Mouse (Mus musculus) heart, embryonic 15.5 days (tissue): ENCODE measurements around the gene Samd13. TPM values are rescaled to one million over a fixed set of nuclear protein-coding genes. Genes with fewer than 3 reads are reported as not detected.

Experiments used
- ATAC-seq: fragments of 200-750 bp; cut with Nextera tagmentation; replicated peaks from 2 replicates; pipeline ENCODE4 v1.8.0; 2017; ENCODE audit warnings: low read depth, moderate TSS enrichment; ENCODE audit not compliant: insufficient number of reproducible peaks, insufficient read depth, low FRiP score
- H3K27ac ChIP-seq: fragments of 300-500 bp; sonication (generic); 2 replicates; pipeline ENCODE4 v1.5.1; 2015; ENCODE audit warnings: mild to moderate bottlenecking, inconsistent platforms
- H3K27me3 ChIP-seq: fragments of 300-500 bp; sonication (generic); 2 replicates; pipeline ENCODE4 v1.6.1; 2015; ENCODE audit warnings: inconsistent platforms
- H3K36me3 ChIP-seq: fragments of 300-500 bp; sonication (generic); 2 replicates; pipeline ENCODE4 v1.6.1; 2015; ENCODE audit warnings: mild to moderate bottlenecking, inconsistent platforms
- H3K4me1 ChIP-seq: fragments of 300-500 bp; sonication (generic); replicated peaks from 2 replicates; pipeline ENCODE4 v1.6.1; 2015; ENCODE audit warnings: inconsistent platforms
- H3K4me2 ChIP-seq: fragments of 300-500 bp; sonication (generic); 2 replicates; pipeline ENCODE4 v1.6.1; 2015; ENCODE audit warnings: inconsistent platforms, mild to moderate bottlenecking, moderate library complexity
- H3K4me3 ChIP-seq: fragments of 300-500 bp; sonication (generic); 2 replicates; pipeline ENCODE4 v1.5.1; 2015; ENCODE audit warnings: mild to moderate bottlenecking, inconsistent platforms
- H3K9ac ChIP-seq: fragments of 300-500 bp; sonication (generic); 2 replicates; pipeline ENCODE4 v1.6.1; 2015; ENCODE audit warnings: mild to moderate bottlenecking, inconsistent platforms
- H3K9me3 ChIP-seq: fragments of 300-500 bp; sonication (generic); replicated peaks from 2 replicates; pipeline ENCODE4 v1.6.1; 2016; ENCODE audit warnings: inconsistent platforms
- WGBS: fragments of 180-500 bp; shearing (Covaris S2); methylation state at CpG from one replicate; pipeline ENCODE4 v1.1.7; 2015; ENCODE audit warnings: mixed read lengths; 5-methylcytosine and 5-hydroxymethylcytosine counted together
- polyA plus RNA-seq: library from polyadenylated mRNA; unstranded; fragments of >200 nt; fragmentation: Nextera tagmentation; extraction: Ambion mirVana; gene quantifications from 2 replicates; pipeline ENCODE4 v1.2.1, GENCODE M21; 2015

Gene Samd13
- polyA plus RNA-seq, 1 experiment from 2014 or later: 3.1 TPM

DNA sequence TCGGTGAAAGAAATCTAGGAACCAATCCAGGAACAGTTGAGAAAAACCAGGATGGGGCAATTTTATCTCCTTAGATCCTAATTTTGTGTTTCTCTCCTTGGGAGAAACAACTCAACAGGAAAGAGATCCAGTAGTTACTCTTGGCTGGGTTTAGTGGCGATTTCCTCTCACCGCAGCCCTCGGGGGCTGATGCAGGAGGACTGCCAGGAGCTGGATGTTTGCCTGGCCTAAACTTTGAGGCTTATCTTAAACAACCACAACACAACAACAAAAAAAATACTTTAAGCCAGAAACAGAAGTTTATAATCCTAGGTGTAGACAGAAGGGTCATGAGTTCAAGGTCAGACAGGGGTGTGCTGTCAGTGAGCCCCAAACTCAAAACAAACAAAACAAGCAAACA is 73.6 kb downstream of the Samd13 start:
- H3K4me3 ChIP-seq: no peak overlapping the region
- no peaks in the 10 kb centered on the region for H3K36me3 ChIP-seq
- 51% methylated on average over 4 of the region's 4 CpGs for WGBS
- H3K27me3 ChIP-seq: no peaks in the 10 kb centered on the region
- no peaks in the 10 kb centered on the region for H3K4me1 ChIP-seq
- H3K9me3 ChIP-seq: no peaks in the 10 kb centered on the region
- ATAC-seq: no peak
- H3K4me2 ChIP-seq: no peak overlapping the region
- H3K9ac ChIP-seq: no peak overlapping the region
- no peak overlapping the region for H3K27ac ChIP-seq

DNA sequence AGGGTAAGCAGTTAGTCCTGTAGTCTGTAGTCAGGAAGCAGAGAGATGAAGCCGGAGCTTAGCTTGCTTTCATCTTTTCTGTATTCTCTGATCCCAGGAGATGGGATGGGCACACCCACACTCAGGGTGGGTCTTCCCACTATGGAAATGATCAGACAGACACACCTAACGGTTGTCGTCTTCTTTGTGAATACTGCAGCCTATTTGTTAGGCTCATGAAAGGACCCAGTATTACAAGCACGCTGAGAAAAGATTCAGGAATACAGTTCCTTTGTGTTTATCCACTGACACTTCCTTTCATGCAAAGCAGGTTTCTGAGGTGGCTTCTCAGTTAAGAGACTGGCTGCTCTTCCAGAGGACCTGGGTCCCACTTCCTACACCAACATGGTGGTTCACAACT is 74.1 kb downstream of the Samd13 start:
- Histone ChIP-seq H3K9me3 (no peaks in the 10 kb centered on the region), H3K4me1 (no peaks in the 10 kb centered on the region), H3K4me3 (no peak overlapping the region), H3K36me3 (no peaks in the 10 kb centered on the region), H3K4me2 (no peak overlapping the region), H3K27me3 (no peaks in the 10 kb centered on the region), H3K27ac (no peak overlapping the region), H3K9ac (no peak overlapping the region)
- WGBS: 76% methylated on average over 4 of the region's 4 CpGs
- no peak for ATAC-seq

DNA sequence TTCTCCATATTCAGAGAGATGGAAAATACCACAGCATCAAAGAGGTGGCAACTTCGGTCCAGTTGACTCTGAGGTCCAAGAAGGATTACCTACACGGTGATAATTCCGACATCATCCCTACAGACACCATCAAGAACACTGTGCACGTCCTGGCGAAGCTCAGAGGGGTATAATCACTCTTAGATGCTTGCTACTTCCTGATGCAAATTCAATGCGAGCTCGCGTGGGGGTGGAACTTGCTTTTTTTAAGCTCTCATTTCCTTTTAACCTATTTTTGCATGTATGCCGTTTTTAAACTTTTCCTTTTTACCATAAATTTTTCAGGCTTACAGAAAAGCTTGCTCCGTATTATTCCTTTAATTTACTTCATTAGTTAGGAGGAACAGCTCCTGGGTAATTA is 75.1 kb downstream of the Samd13 start:
- Histone ChIP-seq H3K27me3 (no peaks in the 10 kb centered on the region), H3K4me3 (no peak overlapping the region), H3K4me1 (0 out of 2 replicates have a peak, but pooled peaks cover under 1% of the 10 kb centered on the region), H3K9ac (no peak overlapping the region), H3K27ac (no peak overlapping the region), H3K36me3 (no peaks in the 10 kb centered on the region), H3K9me3 (no peaks in the 10 kb centered on the region), H3K4me2 (no peak overlapping the region)
- 76% methylated on average over 10 of the region's 10 CpGs for WGBS
- ATAC-seq: no peak

DNA sequence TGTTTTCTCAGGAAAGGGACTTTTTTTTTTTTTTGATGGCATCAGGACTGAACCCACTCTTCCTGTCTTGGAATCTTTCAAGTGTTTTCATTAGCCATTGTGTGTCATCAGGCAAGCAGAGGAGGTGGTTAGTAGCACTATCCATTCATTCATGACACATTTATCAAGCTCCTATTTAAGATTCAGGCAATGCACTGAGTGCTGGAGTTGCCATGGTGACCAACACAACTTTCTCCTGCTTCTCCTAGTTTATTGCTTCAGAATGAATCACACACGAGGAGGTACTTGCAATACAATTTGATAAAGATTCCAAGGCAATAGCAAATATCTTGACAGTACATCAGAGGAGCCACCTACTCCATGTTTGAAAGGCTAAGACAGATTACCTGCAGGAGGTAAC is 78.0 kb downstream of the Samd13 start:
- H3K4me3 ChIP-seq: no peak overlapping the region
- 38% methylated on average over 1 of the region's 1 CpGs for WGBS
- no peak overlapping the region for H3K9ac ChIP-seq
- H3K4me1 ChIP-seq: 0 out of 2 replicates have a peak, but pooled peaks cover 6% of the 10 kb centered on the region
- no peak for ATAC-seq
- no peaks in the 10 kb centered on the region for H3K9me3 ChIP-seq
- no peak overlapping the region for H3K27ac ChIP-seq
- H3K4me2 ChIP-seq: no peak overlapping the region
- no peaks in the 10 kb centered on the region for H3K27me3 ChIP-seq
- no peaks in the 10 kb centered on the region for H3K36me3 ChIP-seq

DNA sequence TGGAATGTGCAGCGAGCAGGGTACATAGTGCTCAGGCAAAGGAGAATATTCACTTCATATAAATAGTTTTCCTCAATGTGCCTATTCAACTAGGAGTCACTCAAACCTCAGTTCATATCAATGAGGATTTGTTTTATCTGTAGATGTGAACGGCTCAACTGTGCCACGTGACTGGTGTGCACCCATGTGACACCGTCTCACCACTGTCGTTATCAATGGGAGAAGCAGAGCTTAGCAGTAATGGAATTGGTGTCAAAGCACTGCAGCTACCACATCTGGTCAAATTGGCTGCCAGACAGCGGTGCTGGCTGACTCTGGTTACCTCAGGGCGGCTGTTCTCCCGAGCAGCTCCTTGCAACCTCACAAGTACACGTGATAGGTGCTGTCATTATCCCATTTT is 80.7 kb downstream of the Samd13 start:
- Histone ChIP-seq H3K4me2 (no peak overlapping the region), H3K36me3 (no peaks in the 10 kb centered on the region), H3K9ac (no peak overlapping the region), H3K9me3 (no peaks in the 10 kb centered on the region), H3K4me3 (no peak overlapping the region), H3K27ac (no peak overlapping the region), H3K27me3 (no peaks in the 10 kb centered on the region), H3K4me1 (peaks cover 19% of the 10 kb centered on the region)
- no peak for ATAC-seq
- 51% methylated on average over 9 of the region's 9 CpGs for WGBS

DNA sequence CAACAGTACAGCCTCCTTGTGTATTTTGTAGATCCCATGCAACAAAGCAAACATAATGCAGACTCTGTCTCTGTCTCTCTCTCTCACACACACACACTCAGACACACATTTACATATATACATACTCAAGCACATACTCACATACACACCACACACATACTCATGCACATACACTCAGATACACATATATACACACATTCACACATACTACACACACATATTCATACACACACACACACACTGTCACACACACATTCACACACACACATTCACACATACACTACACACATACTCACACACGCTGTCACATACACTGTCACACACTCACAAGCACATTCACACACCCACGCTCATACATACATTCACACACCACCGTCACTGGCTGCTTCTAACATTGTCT is 82.9 kb downstream of the Samd13 start:
- no peak overlapping the region for H3K27ac ChIP-seq
- 84% methylated on average over 3 of the region's 3 CpGs for WGBS
- H3K4me1 ChIP-seq: peaks cover 19% of the 10 kb centered on the region
- H3K4me3 ChIP-seq: no peak overlapping the region
- no peak for ATAC-seq
- H3K36me3 ChIP-seq: no peaks in the 10 kb centered on the region
- no peaks in the 10 kb centered on the region for H3K27me3 ChIP-seq
- no peaks in the 10 kb centered on the region for H3K9me3 ChIP-seq
- H3K4me2 ChIP-seq: no peak overlapping the region
- H3K9ac ChIP-seq: no peak overlapping the region

DNA sequence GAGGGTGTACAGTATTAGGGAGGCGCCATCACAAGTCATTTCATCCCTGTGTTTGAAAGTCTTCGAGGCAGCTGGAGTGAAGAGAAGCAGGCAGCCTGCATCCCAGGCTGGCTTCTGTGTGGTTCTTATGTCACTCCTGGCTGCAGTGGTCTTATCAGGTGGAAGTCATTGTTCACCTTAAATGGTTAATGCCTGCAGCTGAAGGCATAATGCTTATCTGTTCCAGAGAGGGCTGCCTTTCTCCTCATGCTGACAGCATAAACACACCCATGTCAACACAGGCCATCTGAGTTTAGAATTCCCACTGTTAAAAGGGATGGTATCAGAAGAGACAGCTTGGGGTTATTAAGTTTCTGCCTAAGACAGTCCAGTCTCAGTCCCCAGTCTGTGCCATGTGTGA is 84.2 kb downstream of the Samd13 start:
- Histone ChIP-seq H3K4me3 (no peak overlapping the region), H3K27me3 (no peaks in the 10 kb centered on the region), H3K9ac (no peak overlapping the region), H3K9me3 (no peaks in the 10 kb centered on the region), H3K36me3 (no peaks in the 10 kb centered on the region), H3K27ac (peak overlapping the region; percentile 32; the same call in 1 of the 2 replicates), H3K4me2 (no peak overlapping the region), H3K4me1 (peaks cover 19% of the 10 kb centered on the region)
- WGBS: 28% methylated on average over 2 of the region's 2 CpGs
- peak; percentile 74; the same call in 1 of the 2 replicates for ATAC-seq

DNA sequence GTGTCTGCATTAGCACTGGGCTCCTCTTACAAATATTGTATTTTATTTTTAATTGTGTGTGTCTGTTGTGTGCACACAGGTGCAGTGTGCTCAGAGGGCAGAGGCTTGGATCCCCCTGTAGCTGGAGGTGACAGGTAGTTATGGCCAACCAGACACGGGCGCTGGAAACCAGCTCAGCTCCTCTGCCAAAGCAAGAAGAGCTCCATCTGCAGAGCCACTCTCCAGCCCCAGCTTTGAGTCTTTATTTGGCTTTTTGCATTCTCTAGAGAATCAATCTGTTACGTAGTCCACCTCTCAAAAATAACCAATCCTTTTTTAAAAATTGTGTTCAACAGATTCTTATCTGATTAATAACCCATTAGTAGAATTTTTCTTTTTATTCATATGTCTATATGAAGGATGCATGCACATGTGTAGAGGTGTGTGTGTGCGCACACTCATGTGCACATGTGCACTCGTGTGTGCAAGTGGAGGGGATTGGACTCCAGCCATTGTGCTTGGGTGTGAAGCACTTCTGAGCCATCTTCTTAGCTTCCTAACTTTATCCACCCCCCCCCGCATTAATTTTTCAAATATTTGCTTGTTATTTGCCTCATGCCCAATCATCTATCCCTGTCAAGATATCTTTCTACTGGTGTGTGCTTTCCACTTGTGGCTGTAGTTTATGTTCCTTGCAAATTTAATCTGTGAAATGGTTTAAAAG is 86.0 kb downstream of the Samd13 start:
- H3K4me1 ChIP-seq: peaks cover 13% of the 10 kb centered on the region
- H3K9me3 ChIP-seq: no peaks in the 10 kb centered on the region
- no peak overlapping the region for H3K4me2 ChIP-seq
- ATAC-seq: no peak
- H3K36me3 ChIP-seq: no peaks in the 10 kb centered on the region
- no peak overlapping the region for H3K4me3 ChIP-seq
- 82% methylated on average over 6 of the region's 6 CpGs for WGBS
- H3K9ac ChIP-seq: no peak overlapping the region
- no peaks in the 10 kb centered on the region for H3K27me3 ChIP-seq
- H3K27ac ChIP-seq: no peak overlapping the region

DNA sequence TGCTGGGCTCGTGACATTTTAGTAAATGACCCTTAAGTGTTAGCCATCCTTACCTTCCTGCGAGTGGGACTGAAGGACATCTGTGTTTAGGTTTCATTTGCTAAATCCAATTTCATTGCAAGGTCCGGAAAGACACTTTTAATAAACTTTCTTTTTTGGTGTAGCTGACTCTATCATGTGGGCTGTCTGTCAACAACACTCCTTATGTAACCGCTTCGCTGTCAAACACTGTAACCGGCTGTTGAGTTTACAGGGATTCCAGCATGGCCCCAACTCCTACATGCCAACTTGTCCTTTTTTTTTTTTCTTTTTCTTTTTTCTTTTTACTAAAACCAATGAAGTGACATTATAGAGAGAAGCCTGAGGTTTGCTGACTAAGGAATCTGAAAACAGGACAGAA is 87.0 kb downstream of the Samd13 start:
- Histone ChIP-seq H3K4me3 (no peak overlapping the region), H3K4me1 (peaks cover 13% of the 10 kb centered on the region), H3K9ac (no peak overlapping the region), H3K27ac (no peak overlapping the region), H3K4me2 (no peak overlapping the region), H3K9me3 (no peaks in the 10 kb centered on the region), H3K27me3 (no peaks in the 10 kb centered on the region), H3K36me3 (no peaks in the 10 kb centered on the region)
- no peak for ATAC-seq
- 61% methylated on average over 6 of the region's 6 CpGs for WGBS

DNA sequence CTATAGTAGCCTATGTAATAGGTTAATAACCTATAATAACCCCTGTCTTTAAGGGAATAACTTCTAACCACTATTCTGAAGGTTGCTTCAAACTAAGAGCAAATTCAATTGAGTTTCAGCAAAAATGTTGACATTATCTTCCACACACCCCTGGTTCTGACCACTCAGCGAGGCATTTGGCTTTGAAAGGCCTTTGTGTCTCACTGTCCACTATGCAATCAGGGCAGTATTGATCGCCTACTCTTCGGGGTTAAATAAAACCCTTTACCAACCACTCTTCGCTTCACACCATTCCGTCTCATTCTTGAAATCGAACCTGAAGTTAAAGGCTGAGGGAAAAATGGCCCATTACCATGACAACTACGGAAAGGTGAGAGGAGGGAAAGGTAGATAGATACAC is 88.5 kb downstream of the Samd13 start:
- no peaks in the 10 kb centered on the region for H3K27me3 ChIP-seq
- H3K9ac ChIP-seq: no peak overlapping the region
- H3K4me1 ChIP-seq: peaks cover 10% of the 10 kb centered on the region
- H3K27ac ChIP-seq: no peak overlapping the region
- no peaks in the 10 kb centered on the region for H3K36me3 ChIP-seq
- no peak for ATAC-seq
- H3K4me3 ChIP-seq: no peak overlapping the region
- no peak overlapping the region for H3K4me2 ChIP-seq
- 90% methylated on average over 7 of the region's 7 CpGs for WGBS
- H3K9me3 ChIP-seq: no peaks in the 10 kb centered on the region

DNA sequence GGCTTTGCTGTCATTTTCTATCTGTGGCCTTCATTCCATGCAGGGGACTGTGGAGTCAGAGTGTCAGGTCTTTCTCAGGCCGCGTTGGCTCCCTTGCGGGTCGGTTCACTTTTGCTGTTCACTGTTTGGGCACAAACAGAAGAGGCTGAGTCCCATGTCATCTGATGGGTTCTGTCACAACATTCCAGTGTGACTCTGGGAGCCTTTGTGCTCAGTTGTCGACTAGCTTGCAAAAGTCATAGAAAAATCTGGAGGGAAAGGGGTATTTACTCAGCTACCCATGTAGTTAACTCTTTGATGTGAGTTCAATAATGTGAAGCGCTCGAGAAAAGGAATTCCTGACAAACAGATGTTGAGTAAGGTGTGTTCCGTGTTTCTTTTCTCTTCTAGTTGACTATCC is 89.0 kb downstream of the Samd13 start:
- no peak overlapping the region for H3K27ac ChIP-seq
- 84% methylated on average over 8 of the region's 8 CpGs for WGBS
- no peak for ATAC-seq

DNA sequence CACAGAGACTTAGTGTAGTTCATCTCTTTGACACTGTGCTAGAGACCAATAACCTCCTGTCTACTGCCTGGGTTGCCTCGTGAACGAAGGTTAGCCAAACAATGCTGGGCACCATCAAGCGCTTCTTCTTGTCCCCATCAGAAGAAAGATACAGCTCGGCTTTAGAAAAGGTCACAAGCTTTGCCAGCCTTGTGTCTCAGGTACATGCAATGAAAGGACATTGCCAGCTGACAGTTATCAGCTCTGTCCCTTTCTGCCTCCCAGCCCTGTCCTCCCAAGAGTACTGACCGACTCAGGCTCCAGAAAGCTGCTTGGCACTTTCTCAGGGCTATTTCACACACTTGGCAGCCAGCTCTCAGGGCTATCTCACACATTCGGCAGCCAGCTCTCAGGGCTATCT is 90.0 kb downstream of the Samd13 start:
- Histone ChIP-seq H3K9me3 (no peaks in the 10 kb centered on the region), H3K36me3 (no peaks in the 10 kb centered on the region), H3K4me1 (no peaks in the 10 kb centered on the region), H3K27me3 (no peaks in the 10 kb centered on the region), H3K4me2 (no peak overlapping the region), H3K27ac (no peak overlapping the region), H3K4me3 (no peak overlapping the region), H3K9ac (no peak overlapping the region)
- WGBS: 65% methylated on average over 6 of the region's 6 CpGs
- ATAC-seq: no peak

More for the DNA sequence above, 89.0 kb downstream of the Samd13 start:
- peaks cover 7% of the 10 kb centered on the region for H3K4me1 ChIP-seq
- H3K27me3 ChIP-seq: no peaks in the 10 kb centered on the region
- no peak overlapping the region for H3K4me3 ChIP-seq
- no peaks in the 10 kb centered on the region for H3K36me3 ChIP-seq
- H3K9ac ChIP-seq: no peak overlapping the region
- H3K9me3 ChIP-seq: no peaks in the 10 kb centered on the region
- no peak overlapping the region for H3K4me2 ChIP-seq
